Mouse (Mus musculus) gonadal fat pad, adult 2 months (tissue): ENCODE data around the gene Scgb2b24. TPM values are rescaled to one million over a fixed set of nuclear protein-coding genes. Genes with fewer than 3 reads are reported as not detected.

ENCODE experiments used
- DNase-seq: peaks from one replicate; pipeline ENCODE4 v3.0.0-alpha.2; 2012; ENCODE audit warnings: low read depth
- polyA plus RNA-seq: library from polyadenylated mRNA; depleted of rRNA; stranded (reverse); fragments of >200 nt; gene quantifications from 2 replicates; pipeline ENCODE4 v1.2.3, GENCODE M21; 2012; rRNA removed

The Scgb2b24 gene
- polyA plus RNA-seq = not detected in 2 replicates

DNA sequence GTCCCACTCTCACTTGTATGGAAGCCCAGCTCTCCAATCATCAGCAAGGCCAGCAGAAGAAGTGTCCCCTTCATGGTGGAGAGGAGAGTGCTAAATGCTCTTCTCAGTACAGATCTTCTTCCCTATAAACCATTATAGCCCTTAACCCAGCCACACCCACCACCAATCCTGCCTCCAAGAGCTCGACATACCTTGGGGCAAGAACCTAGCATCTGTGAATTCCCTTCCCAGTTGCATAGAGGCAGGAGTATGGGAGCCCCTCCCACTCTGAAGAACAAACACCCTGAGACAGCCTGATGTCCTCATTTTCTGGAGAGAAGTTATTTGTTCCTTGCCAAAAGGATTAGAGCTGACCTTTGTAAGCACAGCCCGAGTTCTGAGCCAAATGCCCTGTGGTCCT, at the start of gene Scgb2b24:
Gene Scgb2b24, minus strand, starts transcription at position 101 of the 400 bp plus-strand sequence.
- no peak for DNase-seq

DNA sequence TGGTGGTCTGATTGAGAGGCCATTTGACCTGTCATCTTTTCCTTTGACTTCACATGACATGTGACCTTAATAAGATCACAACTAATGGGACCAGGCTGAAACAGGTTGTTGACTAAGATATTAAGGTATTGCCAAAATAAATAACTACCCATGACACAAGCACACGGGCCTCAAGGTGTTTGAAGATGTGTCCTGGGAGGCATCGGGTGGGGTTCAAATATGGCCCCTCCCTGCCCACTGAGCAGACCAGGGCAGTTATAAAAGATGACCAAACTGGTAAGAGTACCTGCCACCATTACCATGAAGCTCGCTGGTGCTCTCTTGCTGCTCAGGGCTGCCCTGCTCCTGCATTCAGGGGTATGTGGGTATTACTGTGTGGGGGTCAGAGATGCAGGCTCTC, 4.4 kb upstream of the Scgb2b24 start, which contains the start of gene Scgb1b24:
Gene Scgb1b24, plus strand, starts transcription at position 301 of the 400 bp plus-strand sequence.
- no peak for DNase-seq

DNA sequence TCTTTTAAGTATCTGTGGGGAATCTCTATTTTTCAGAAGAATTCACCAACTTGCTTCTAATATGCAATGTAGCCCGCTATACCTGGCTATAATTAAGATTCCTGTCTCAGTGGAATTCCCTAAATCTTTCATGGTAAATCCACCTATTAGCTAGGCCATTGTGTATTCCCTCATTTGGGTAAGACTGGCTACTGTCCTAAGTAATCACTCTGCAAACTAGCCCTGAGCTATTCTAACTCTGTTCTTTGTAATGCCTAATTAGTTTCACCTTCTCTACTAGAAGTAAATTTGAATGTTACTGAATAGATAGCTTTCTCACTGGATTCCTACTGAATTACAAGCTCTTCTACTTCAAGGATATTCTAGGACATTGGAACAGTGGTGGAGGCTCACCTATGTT, 49.2 kb downstream of the Scgb2b24 start:
- no peak for DNase-seq

Other genes starting within 250 kb of the Scgb2b24 start
- not detected in 2 replicates for gene Scgb2b21, start 218.9 kb downstream of the Scgb2b24 start, polyA plus RNA-seq
- not detected in 2 replicates for gene Scgb1b24, start 4.5 kb upstream of the Scgb2b24 start, polyA plus RNA-seq
- not detected in 2 replicates for gene Scgb2b26, start 205.7 kb upstream of the Scgb2b24 start, polyA plus RNA-seq